Mouse (Mus musculus) MEL (cell line): ENCODE measurements around the gene Satb1. TPM values are rescaled to one million over a fixed set of nuclear protein-coding genes. Genes with fewer than 3 reads are reported as not detected.

Source experiments
- DNase-seq: peaks from one replicate; pipeline ENCODE4 v3.0.0; 2011; ENCODE audit warnings: low read depth, low spot score
- H3K27ac ChIP-seq: 2 replicates; pipeline ENCODE4 v1.5.1; 2012; ENCODE audit warnings: low read depth, mild to moderate bottlenecking, control low read depth, low read length, moderate library complexity; ENCODE audit not compliant: control insufficient read depth
- H3K27me3 ChIP-seq, 2 experiments: fragments of 150-350 bp in 1 of 2; sonication (generic) in 1 of 2; 2 replicates each; pipeline ENCODE4 v1.6.1; 2012; ENCODE audit warnings: low read length in 2 of 2, mild to moderate bottlenecking in 2 of 2, improper control_type of control experiment in 1 of 2, moderate library complexity in 1 of 2; ENCODE audit not compliant: insufficient read depth in 2 of 2, control insufficient read depth in 1 of 2
- H3K36me3 ChIP-seq, 2 experiments: 2 replicates each; pipeline ENCODE4 v1.6.1; 2012 to 2014; ENCODE audit warnings: low read length in 2 of 2, improper control_type of control experiment in 1 of 2, inconsistent platforms in 1 of 2, mild to moderate bottlenecking in 1 of 2; ENCODE audit not compliant: insufficient read depth in 2 of 2, control insufficient read depth in 1 of 2
- H3K4me1 ChIP-seq, 2 experiments: fragments of 150-350 bp in 1 of 2; sonication (generic) in 1 of 2; 2 replicates each; pipeline ENCODE4 v1.6.1; 2012; ENCODE audit warnings: low read length in 2 of 2, improper control_type of control experiment in 1 of 2, mild to moderate bottlenecking in 1 of 2; ENCODE audit not compliant: insufficient read depth in 2 of 2, control insufficient read depth in 1 of 2
- H3K4me3 ChIP-seq, 2 experiments: fragments of 150-350 bp in 1 of 2; sonication (generic) in 1 of 2; 2 replicates each; pipeline ENCODE4 v1.5.1; 2012; ENCODE audit warnings: low read depth in 2 of 2, low read length in 2 of 2, mild to moderate bottlenecking in 2 of 2, moderate library complexity in 2 of 2, control low read depth in 1 of 2, improper control_type of control experiment in 1 of 2; ENCODE audit not compliant: control insufficient read depth in 1 of 2, insufficient read depth in 1 of 2
- H3K79me2 ChIP-seq: 2 replicates; pipeline ENCODE4 v1.6.1; 2012; ENCODE audit warnings: mild to moderate bottlenecking, low read length, moderate library complexity; ENCODE audit not compliant: control insufficient read depth, poor library complexity, insufficient read depth
- H3K9ac ChIP-seq: 2 replicates; pipeline ENCODE4 v1.6.1; 2012; ENCODE audit warnings: low read depth, mild to moderate bottlenecking, control low read depth, low read length, moderate library complexity; ENCODE audit not compliant: control insufficient read depth, poor library complexity, severe bottlenecking
- H3K9me3 ChIP-seq: fragments of 150-350 bp; sonication (generic); replicated peaks from 2 replicates; pipeline ENCODE4 v1.6.1; 2012; ENCODE audit warnings: mild to moderate bottlenecking, low read length, improper control_type of control experiment, moderate library complexity; ENCODE audit not compliant: insufficient read depth
- CTCF ChIP-seq, 3 experiments: IDR thresholded peaks in 2 of 3; conservative IDR thresholded peaks in 1 of 3; 2 replicates each; pipeline ENCODE4 v1.5.1; 2011 to 2012; ENCODE audit warnings: low read length in 3 of 3, low read depth in 2 of 3, mild to moderate bottlenecking in 2 of 3, improper control_type of control experiment in 1 of 3, inconsistent platforms in 1 of 3, mixed read lengths in 1 of 3, moderate library complexity in 1 of 3; ENCODE audit not compliant: control insufficient read depth in 1 of 3, insufficient read depth in 1 of 3, poor library complexity in 1 of 3, severe bottlenecking in 1 of 3
- GABPA ChIP-seq: IDR thresholded peaks from 2 replicates; pipeline ENCODE4 v1.6.1; 2012; ENCODE audit warnings: low read depth, mild to moderate bottlenecking, inconsistent platforms, low read length, improper control_type of control experiment, moderate library complexity
- GATA1 ChIP-seq: IDR thresholded peaks from 2 replicates; pipeline ENCODE4 v1.6.1; 2011; ENCODE audit warnings: low read depth, low read length, improper control_type of control experiment
- HCFC1 ChIP-seq: IDR thresholded peaks from 2 replicates; pipeline ENCODE4 v1.6.1; 2012; ENCODE audit warnings: low read depth, mild to moderate bottlenecking, inconsistent platforms, low read length, improper control_type of control experiment, moderate library complexity
- KAT2A ChIP-seq: conservative IDR thresholded peaks from 2 replicates; pipeline ENCODE4 v1.6.1; 2012; ENCODE audit warnings: low read depth, low read length, improper control_type of control experiment, inconsistent platforms
- MAX ChIP-seq: IDR thresholded peaks from 2 replicates; pipeline ENCODE4 v1.6.1; 2011; ENCODE audit warnings: low read length, improper control_type of control experiment
- MEF2A ChIP-seq: IDR thresholded peaks from 2 replicates; pipeline ENCODE4 v1.6.1; 2014; ENCODE audit warnings: low read depth, mild to moderate bottlenecking, inconsistent platforms, low read length, improper control_type of control experiment; ENCODE audit not compliant: poor library complexity, insufficient replicate concordance, severe bottlenecking; ENCODE audit errors: extremely low read depth
- MXI1 ChIP-seq: IDR thresholded peaks from 2 replicates; pipeline ENCODE4 v1.6.1; 2011; ENCODE audit warnings: mild to moderate bottlenecking, low read depth, low read length, improper control_type of control experiment
- MYB ChIP-seq: IDR thresholded peaks from 2 replicates; pipeline ENCODE4 v1.6.1; 2011; ENCODE audit warnings: mild to moderate bottlenecking, low read depth, low read length, improper control_type of control experiment
- POLR2AphosphoS2 ChIP-seq: IDR thresholded peaks from 2 replicates; pipeline ENCODE4 v1.6.1; 2011; ENCODE audit warnings: low read length, improper control_type of control experiment
- SMC3 ChIP-seq: IDR thresholded peaks from 2 replicates; pipeline ENCODE4 v1.6.1; 2011; ENCODE audit warnings: low read depth, low read length, improper control_type of control experiment
- TAL1 ChIP-seq: IDR thresholded peaks from 2 replicates; pipeline ENCODE4 v1.6.1; 2012; ENCODE audit warnings: mild to moderate bottlenecking, inconsistent platforms, low read length, moderate library complexity, mixed read lengths
- USF1 ChIP-seq: IDR thresholded peaks from 2 replicates; pipeline ENCODE4 v1.6.1; 2014; ENCODE audit warnings: low read depth, mild to moderate bottlenecking, inconsistent platforms, low read length, improper control_type of control experiment, moderate library complexity
- ZMIZ1 ChIP-seq: IDR thresholded peaks from 2 replicates; pipeline ENCODE4 v1.6.1; 2012; ENCODE audit warnings: low read depth, mild to moderate bottlenecking, inconsistent platforms, low read length, improper control_type of control experiment, moderate library complexity
- ZNF384 ChIP-seq: IDR thresholded peaks from 2 replicates; pipeline ENCODE4 v1.6.1; 2012; ENCODE audit warnings: low read depth, mild to moderate bottlenecking, inconsistent platforms, low read length, improper control_type of control experiment
- polyA plus RNA-seq, 2 experiments: library from polyadenylated mRNA; stranded (reverse) in 1 of 2; unstranded in 1 of 2; fragments of >175 nt in 1 of 2; fragments of >200 nt in 1 of 2; gene quantifications; 2 replicates each; pipeline versions ENCODE4 v1.2.1 to v1.2.4; 2012; ENCODE audit warnings: low replicate concordance in 2 of 2, low read depth in 1 of 2; ENCODE audit not compliant: insufficient read length in 2 of 2, insufficient read depth in 1 of 2, missing spikeins in 1 of 2
- total RNA-seq: library from RNA; depleted of rRNA; stranded (reverse); fragments of 300-350 nt; gene quantifications from 2 replicates; pipeline ENCODE4 v1.2.3, GENCODE M21; 2012

The Satb1 gene
- total and polyA plus RNA-seq, 3 experiments: 0.08 TPM; not detected in 2

GRCm38 (mm10) chr17:51836901-51837300 lies 3.8 kb upstream of the Satb1 start:
- H3K9ac ChIP-seq: no peak overlapping the region
- DNase-seq: no peak
- no peak overlapping the region for H3K4me3 ChIP-seq
- no peaks in the 10 kb centered on the region for H3K4me1 ChIP-seq
- no peaks in the 10 kb centered on the region for H3K27me3 ChIP-seq
- H3K79me2 ChIP-seq: no peaks in the 10 kb centered on the region
- no peaks in the 10 kb centered on the region for H3K9me3 ChIP-seq
- no peaks in the 10 kb centered on the region for H3K36me3 ChIP-seq
- TF ChIP-seq HCFC1 (no peak), POLR2AphosphoS2 (no peak), GATA1 (0 out of 2 replicates have a peak, but pooled peaks have one; percentile 13), MEF2A (no peak), TAL1 (no peak), USF1 (no peak)
- TF ChIP-seq, all 39 proteins: peak for 1
- H3K27ac ChIP-seq: no peak overlapping the region

DNA sequence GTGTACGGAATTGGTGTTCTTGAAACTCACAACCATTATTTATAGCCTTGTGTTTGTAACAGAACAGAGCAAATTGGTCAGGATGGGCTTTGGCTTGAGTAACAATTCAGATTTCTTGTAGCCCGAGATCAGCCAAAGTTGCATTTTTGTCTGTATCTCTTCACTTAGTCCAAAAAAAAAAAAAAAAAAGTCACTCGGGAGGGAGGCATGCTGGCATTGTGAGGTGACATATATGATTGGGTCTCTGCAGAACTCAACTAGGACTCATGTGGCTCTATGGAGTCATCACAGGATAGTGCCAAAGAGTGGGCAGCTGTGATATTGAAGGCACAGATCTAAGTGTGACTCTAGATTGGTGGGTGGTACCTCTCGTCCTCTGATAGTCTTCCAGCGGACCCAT lies 3.2 kb upstream of the Satb1 start:
- Histone ChIP-seq H3K9ac (no peak overlapping the region), H3K4me3 (no peak overlapping the region), H3K79me2 (no peaks in the 10 kb centered on the region), H3K9me3 (no peaks in the 10 kb centered on the region), H3K36me3 (no peaks in the 10 kb centered on the region), H3K27ac (no peak overlapping the region), H3K27me3 (no peaks in the 10 kb centered on the region), H3K4me1 (no peaks in the 10 kb centered on the region)
- TF ChIP-seq GABPA (no peak), POLR2AphosphoS2 (no peak), GATA1 (no peak), ZMIZ1 (no peak), TAL1 (no peak), MXI1 (no peak), MYB (no peak), KAT2A (no peak), SMC3 (no peak), CTCF (IDR thresholded peaks at IDR 0.05 in 2 of 3, conservative IDR thresholded peaks at IDR 0.05 in 1 of 3; ENCODE audit: control insufficient read depth in 1 of 3, insufficient read depth in 1 of 3, low read depth in 2 of 3, low read length in 3 of 3, poor library complexity in 1 of 3, severe bottlenecking in 1 of 3) (no peak), MAX (no peak), ZNF384 (no peak)
- DNase-seq: no peak
